Comparison of ENCODE assay signal across 8 mouse cellular contexts in the genomic region with DNA sequence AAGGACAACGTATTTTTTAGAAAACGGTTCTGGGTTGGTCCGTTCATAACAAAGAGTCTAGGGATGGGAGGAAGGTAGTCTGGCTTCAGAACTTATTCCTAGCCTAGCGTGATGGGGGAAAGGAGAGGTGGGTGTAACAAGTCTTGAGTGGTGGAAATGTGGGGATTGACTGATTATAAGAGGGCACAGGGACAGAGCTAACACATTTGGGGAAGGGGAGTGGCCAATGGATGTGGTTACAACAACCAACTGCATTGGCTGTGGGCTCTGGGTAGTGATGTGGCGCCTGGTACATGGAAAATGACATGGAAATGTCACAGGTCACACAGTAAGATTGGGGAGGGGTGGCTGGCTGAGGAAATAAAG. TPM values are rescaled to one million over a fixed set of nuclear protein-coding genes. Genes with fewer than 3 reads are reported as not detected.
DNase-seq lines count a peak whose midpoint lies in the region; ATAC-seq lines count a peak whose summit lies in the region.

No protein-coding gene starts in this region.

- H3K4me3 ChIP-seq in lung, embryonic 15.5 days, result peak overlapping the region; percentile 72
- peak overlapping the region; percentile 65 for H3K4me3 ChIP-seq in embryonic facial prominence, embryonic 12.5 days
- H3K4me3 ChIP-seq in limb, embryonic 11.5 days (ENCODE audit: low read depth, low read length), result peak overlapping the region; percentile 74
- peak overlapping the region; percentile 71 for H3K4me3 ChIP-seq in neural tube, embryonic 15.5 days (replicated peaks)

- WGBS in lung, embryonic 15.5 days, result 21% methylated on average over 5 of the region's 5 CpGs
- 22% methylated on average over 5 of the region's 5 CpGs for WGBS in embryonic facial prominence, embryonic 12.5 days
- 24% methylated on average over 5 of the region's 5 CpGs for WGBS in limb, embryonic 11.5 days
- 22% methylated on average over 5 of the region's 5 CpGs for WGBS in neural tube, embryonic 15.5 days

- H3K27ac ChIP-seq in lung, embryonic 15.5 days, result no peak overlapping the region
- no peak overlapping the region for H3K27ac ChIP-seq in embryonic facial prominence, embryonic 12.5 days
- H3K27ac ChIP-seq in limb, embryonic 11.5 days (replicated peaks; ENCODE audit: low read depth, low read length), result no peak overlapping the region
- H3K27ac ChIP-seq in neural tube, embryonic 15.5 days (replicated peaks), result peak overlapping the region; percentile 92

- no peak overlapping the region for H3K9ac ChIP-seq in lung, embryonic 15.5 days
- no peak overlapping the region for H3K9ac ChIP-seq in embryonic facial prominence, embryonic 12.5 days
- no peak overlapping the region for H3K9ac ChIP-seq in limb, embryonic 11.5 days (ENCODE audit: low read length)
- H3K9ac ChIP-seq in neural tube, embryonic 15.5 days (replicated peaks), result 0 out of 2 replicates have a peak overlapping the region, but pooled peaks have one; percentile 75

- no peaks in the 10 kb centered on the region for H3K27me3 ChIP-seq in lung, embryonic 15.5 days
- H3K27me3 ChIP-seq in embryonic facial prominence, embryonic 12.5 days, result no peaks in the 10 kb centered on the region
- H3K27me3 ChIP-seq in limb, embryonic 11.5 days (ENCODE audit: control insufficient read depth, insufficient read depth, low read length), result peaks cover 4% of the 10 kb centered on the region; the same call in 1 of the 2 replicates
- no peaks in the 10 kb centered on the region for H3K27me3 ChIP-seq in neural tube, embryonic 15.5 days (replicated peaks)

- H3K4me1 ChIP-seq in lung, embryonic 15.5 days, result peaks cover 8% of the 10 kb centered on the region; the same call in 1 of the 2 replicates
- peaks cover 3% of the 10 kb centered on the region for H3K4me1 ChIP-seq in embryonic facial prominence, embryonic 12.5 days
- 0 out of 2 replicates have a peak, but pooled peaks cover 3% of the 10 kb centered on the region for H3K4me1 ChIP-seq in limb, embryonic 11.5 days (ENCODE audit: control insufficient read depth, insufficient read depth, low read length)
- H3K4me1 ChIP-seq in neural tube, embryonic 15.5 days, result peaks cover 21% of the 10 kb centered on the region

- H3K9me3 ChIP-seq in lung, embryonic 15.5 days, result no peaks in the 10 kb centered on the region
- no peaks in the 10 kb centered on the region for H3K9me3 ChIP-seq in embryonic facial prominence, embryonic 12.5 days
- no peaks in the 10 kb centered on the region for H3K9me3 ChIP-seq in limb, embryonic 11.5 days (ENCODE audit: control insufficient read depth, low read length)
- no peaks in the 10 kb centered on the region for H3K9me3 ChIP-seq in neural tube, embryonic 15.5 days (replicated peaks)

- no peaks in the 10 kb centered on the region for H3K36me3 ChIP-seq in lung, embryonic 15.5 days
- no peaks in the 10 kb centered on the region for H3K36me3 ChIP-seq in embryonic facial prominence, embryonic 12.5 days
- no peaks in the 10 kb centered on the region for H3K36me3 ChIP-seq in limb, embryonic 11.5 days (ENCODE audit: control insufficient read depth, insufficient read depth, low read length)
- no peaks in the 10 kb centered on the region for H3K36me3 ChIP-seq in neural tube, embryonic 15.5 days

- DNase-seq in lung, postnatal 14 days, result no peak
- DNase-seq in limb, embryonic 11.5 days (ENCODE audit: low spot score), result no peak
- no peak for DNase-seq in gastrocnemius, adult 18-20 months (ENCODE audit: low spot score)
- no peak for DNase-seq in thymus, postnatal 0 days (ENCODE audit: low spot score)
- no peak for DNase-seq in retina, postnatal 1 day

- peak; percentile 48 for ATAC-seq in lung, embryonic 15.5 days (ENCODE audit: borderline replicate concordance, extremely low read depth, low FRiP score, low TSS enrichment)
- ATAC-seq in embryonic facial prominence, embryonic 12.5 days (ENCODE audit: insufficient number of reproducible peaks, insufficient read depth, low FRiP score, low TSS enrichment), result 0 out of 2 replicates have a peak, but pooled peaks have one; percentile 19
- no peak for ATAC-seq in limb, embryonic 11.5 days (ENCODE audit: insufficient number of reproducible peaks, low FRiP score, low TSS enrichment, low read depth)
- peak; percentile 40 for ATAC-seq in neural tube, embryonic 15.5 days (ENCODE audit: low FRiP score)

- peak overlapping the region; percentile 89 for H3K4me2 ChIP-seq in lung, embryonic 15.5 days
- H3K4me2 ChIP-seq in embryonic facial prominence, embryonic 12.5 days (replicated peaks), result peak overlapping the region; percentile 82
- peak overlapping the region; percentile 90 for H3K4me2 ChIP-seq in limb, embryonic 11.5 days (ENCODE audit: low read depth, severe bottlenecking)
- H3K4me2 ChIP-seq in neural tube, embryonic 15.5 days, result peak overlapping the region; percentile 84

RNA-seq across cellular contexts. Expression of a gene that starts 0.4 kb away (rescaled TPM):
- polyA plus RNA-seq in lung, embryonic 15.5 days (2015; fragmentation: Nextera tagmentation; extraction: Ambion mirVana), result 16.3 and 19.0 TPM in 2 replicates
- 11.3 and 12.0 TPM in 2 replicates for polyA plus RNA-seq in embryonic facial prominence, embryonic 12.5 days (2016; fragmentation: Nextera tagmentation; extraction: Ambion mirVana)
- polyA plus RNA-seq in limb, embryonic 11.5 days (2014; fragmentation: Nextera tagmentation; extraction: Ambion mirVana), result 4.9 and 7.8 TPM in 2 replicates
- 27.8 and 29.0 TPM in 2 replicates for polyA plus RNA-seq in neural tube, embryonic 15.5 days (2015; fragmentation: Nextera tagmentation; extraction: Ambion mirVana)
- total RNA-seq in gastrocnemius, adult 18-20 months (2021), result 1 to 10 TPM; 6.2 TPM
- polyA plus RNA-seq in thymus, postnatal 0 days (2015; fragmentation: Nextera tagmentation; extraction: Ambion mirVana), result 54.5 and 57.7 TPM in 2 replicates

RNA-seq across cellular contexts. Expression of a gene that starts 12.9 kb away (rescaled TPM):
- not detected in 2 replicates for polyA plus RNA-seq in lung, embryonic 15.5 days (2015; fragmentation: Nextera tagmentation; extraction: Ambion mirVana)
- not detected in 2 replicates for polyA plus RNA-seq in embryonic facial prominence, embryonic 12.5 days (2016; fragmentation: Nextera tagmentation; extraction: Ambion mirVana)
- polyA plus RNA-seq in limb, embryonic 11.5 days (2014; fragmentation: Nextera tagmentation; extraction: Ambion mirVana), result not detected in 2 replicates
- not detected in 2 replicates for polyA plus RNA-seq in neural tube, embryonic 15.5 days (2015; fragmentation: Nextera tagmentation; extraction: Ambion mirVana)
- total RNA-seq in gastrocnemius, adult 18-20 months (2021), result not detected
- not detected in 2 replicates for polyA plus RNA-seq in thymus, postnatal 0 days (2015; fragmentation: Nextera tagmentation; extraction: Ambion mirVana)
